Mouse (Mus musculus): ENCODE measurements around the gene Nedd9. TPM values are rescaled to one million over a fixed set of nuclear protein-coding genes. Genes with fewer than 3 reads are reported as not detected.
A peak's percentile ranks its signal among the peaks of the same experiment; 100 is the strongest.
"Not testable (repeated sequence)": the region's sequence is repeated elsewhere in the genome, so short reads cannot be mapped to it uniquely, and the experiment has no call there.

Nedd9 gene
- polyA plus RNA-seq, 1 experiment from 2014 or later: 12.4 TPM

DNA sequence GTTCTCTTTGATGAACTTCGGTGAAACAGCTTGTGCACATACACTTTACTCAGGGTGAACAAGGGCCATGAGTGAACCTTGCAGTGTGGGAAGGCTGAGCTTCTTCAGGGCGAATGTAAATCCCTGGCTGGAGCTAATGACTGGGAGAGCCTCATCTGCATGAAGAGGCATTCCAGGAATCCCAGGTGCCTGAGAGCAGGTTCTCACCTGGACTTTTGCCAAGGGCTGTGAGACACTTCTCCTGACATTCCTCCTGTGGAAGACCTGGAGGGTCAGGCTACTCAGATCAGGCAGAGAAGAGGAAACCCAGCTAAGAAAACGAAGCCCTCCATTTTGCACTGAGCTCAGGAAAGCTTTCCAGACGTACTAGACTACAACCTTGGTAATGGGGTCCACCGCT is 206.5 kb downstream of the Nedd9 start:
- Histone ChIP-seq H3K9ac (replicated peaks) (no peak overlapping the region), H3K4me2 (no peak overlapping the region), H3K4me3 (replicated peaks) (no peak overlapping the region), H3K4me1 (no peaks in the 10 kb centered on the region), H3K27me3 (replicated peaks) (no peaks in the 10 kb centered on the region), H3K36me3 (no peaks in the 10 kb centered on the region), H3K27ac (replicated peaks) (no peak overlapping the region), H3K9me3 (replicated peaks) (no peaks in the 10 kb centered on the region)
- no peak for ATAC-seq (ENCODE audit: low FRiP score)
- WGBS: 83% methylated on average over 5 of the region's 5 CpGs

- no peaks in the 10 kb centered on the region for H3K27me3 ChIP-seq (replicated peaks)
- no peak within 1 kb of the TSS for H3K9ac ChIP-seq (replicated peaks)
- H3K36me3 ChIP-seq: peaks cover 6% of the 10 kb centered on the region; the same call in 1 of the 2 replicates
- H3K4me1 ChIP-seq: no peaks in the 10 kb centered on the region
- H3K4me2 ChIP-seq: no peak within 1 kb of the TSS
- WGBS: 97% methylated on average over 10 of the region's 10 CpGs
- ATAC-seq (ENCODE audit: low FRiP score): no peak
- no peak within 1 kb of the TSS for H3K27ac ChIP-seq (replicated peaks)
- no peaks in the 10 kb centered on the region for H3K9me3 ChIP-seq (replicated peaks)
- no peak within 1 kb of the TSS for H3K4me3 ChIP-seq (replicated peaks)
Observed at GRCm38 (mm10) chr13:41273927-41274650, 213.1 kb downstream of the Nedd9 start, which contains the start of gene Gm17364. Gene Gm17364 (minus strand): TSS chr13:41273977.

DNA sequence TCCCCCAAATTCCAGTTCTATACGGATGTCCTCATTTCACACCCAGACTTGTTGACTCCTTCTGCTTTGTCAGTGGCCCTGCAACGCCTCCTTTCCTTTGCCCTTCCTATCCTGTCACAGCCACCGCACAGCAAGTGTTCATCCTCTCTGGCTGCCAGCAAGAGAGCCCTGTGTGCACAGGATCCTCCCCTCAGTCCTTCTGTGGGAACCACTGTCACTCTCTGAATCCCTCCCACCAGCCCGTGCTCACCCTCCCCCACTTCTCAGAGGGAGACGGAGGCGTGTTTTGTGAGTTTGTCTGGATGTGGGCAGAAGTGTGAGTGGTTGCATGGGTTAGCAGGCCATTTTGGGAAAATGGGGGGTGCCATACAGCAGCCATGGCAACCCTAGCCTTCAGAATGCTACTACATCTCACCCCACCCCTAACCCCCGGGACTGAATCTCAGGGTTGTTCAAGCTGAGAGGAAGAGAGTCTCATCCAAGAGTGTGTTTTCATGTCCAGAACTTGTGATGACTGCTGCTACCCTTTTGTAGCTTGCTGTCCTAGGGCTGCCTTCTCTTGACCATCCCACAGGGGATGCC is 219.2 kb downstream of the Nedd9 start:
- Histone ChIP-seq H3K9me3 (replicated peaks) (no peaks in the 10 kb centered on the region), H3K4me2 (peak overlapping the region; percentile 2), H3K4me3 (replicated peaks) (no peak overlapping the region), H3K4me1 (no peaks in the 10 kb centered on the region), H3K9ac (replicated peaks) (no peak overlapping the region), H3K27ac (replicated peaks) (no peak overlapping the region), H3K36me3 (peaks cover 3% of the 10 kb centered on the region; the same call in 1 of the 2 replicates), H3K27me3 (replicated peaks) (no peaks in the 10 kb centered on the region)
- WGBS: 29% methylated on average over 7 of the region's 7 CpGs
- peak; percentile 41; the same call in 1 of the 2 replicates for ATAC-seq (ENCODE audit: low FRiP score)

- Histone ChIP-seq H3K27me3 (replicated peaks) (no peaks in the 10 kb centered on the region), H3K4me3 (replicated peaks) (no peak overlapping the region), H3K27ac (replicated peaks) (no peak overlapping the region), H3K9me3 (replicated peaks) (no peaks in the 10 kb centered on the region), H3K9ac (replicated peaks) (no peak overlapping the region), H3K4me2 (no peak overlapping the region), H3K4me1 (no peaks in the 10 kb centered on the region), H3K36me3 (no peaks in the 10 kb centered on the region)
- 79% methylated on average over 5 of the region's 5 CpGs for WGBS
- ATAC-seq (ENCODE audit: low FRiP score): no peak
Observed at GRCm38 (mm10) chr13:41263304-41264006, 223.7 kb downstream of the Nedd9 start.

DNA sequence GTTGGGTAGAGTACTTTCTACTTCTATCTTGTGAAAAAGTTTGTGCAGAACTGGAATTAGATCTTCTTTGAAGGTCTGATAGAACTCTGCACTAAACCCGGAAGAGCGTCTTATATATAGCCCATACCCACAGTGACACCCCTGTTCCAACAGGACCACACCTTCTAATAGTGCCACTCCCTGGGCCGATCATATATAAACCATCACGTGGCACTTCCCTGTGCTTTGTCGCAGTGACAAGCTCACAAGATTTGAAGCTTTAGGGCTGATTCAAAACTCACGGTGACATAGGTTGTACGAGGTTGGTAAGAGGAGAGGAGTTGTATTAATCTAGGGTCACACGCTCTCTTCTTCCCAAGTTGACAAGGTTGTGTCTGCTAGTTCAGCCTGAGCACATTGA is 225.5 kb downstream of the Nedd9 start:
- H3K4me3 ChIP-seq (replicated peaks); H3K9me3 ChIP-seq (replicated peaks); ATAC-seq (ENCODE audit: low FRiP score); H3K27me3 ChIP-seq (replicated peaks); H3K4me2 ChIP-seq; H3K4me1 ChIP-seq; H3K36me3 ChIP-seq; H3K27ac ChIP-seq (replicated peaks); H3K9ac ChIP-seq (replicated peaks): not testable (repeated sequence)
- WGBS: 94% methylated on average over 8 of the region's 8 CpGs

Other genes starting within 250 kb of the Nedd9 start
- 28.2 and 31.2 TPM in 2 replicates for gene Smim13, start 237.5 kb downstream of the Nedd9 start, polyA plus RNA-seq (2015; fragmentation: Nextera tagmentation; extraction: Ambion mirVana)
- gene Gm17364, start 213.4 kb downstream of the Nedd9 start, polyA plus RNA-seq (2015; fragmentation: Nextera tagmentation; extraction: Ambion mirVana): not detected in 2 replicates
- 34.1 and 38.0 TPM in 2 replicates for gene Tmem170b, start 118.5 kb upstream of the Nedd9 start, polyA plus RNA-seq (2015; fragmentation: Nextera tagmentation; extraction: Ambion mirVana)

Measured in neural tube, embryonic 15.5 days (tissue).